Mouse (Mus musculus) G1E (cell line): ENCODE data around the gene Cdh1. TPM values are rescaled to one million over a fixed set of nuclear protein-coding genes. Genes with fewer than 3 reads are reported as not detected.
"Not testable (repeated sequence)": the region's sequence is repeated elsewhere in the genome, so short reads cannot be mapped to it uniquely, and the experiment has no call there.

ENCODE experiments used
- ATAC-seq: 2 replicates; pipeline ENCODE4 v1.8.0; 2016; ENCODE audit warnings: mild to moderate bottlenecking; ENCODE audit not compliant: insufficient number of reproducible peaks, poor library complexity, low FRiP score, severe bottlenecking; ENCODE audit errors: extremely low read depth
- DNase-seq: peaks from one replicate; pipeline ENCODE4 v3.0.0; 2012; ENCODE audit warnings: low spot score
- H3K27me3 ChIP-seq: 2 replicates; pipeline ENCODE4 v1.6.1; 2012; ENCODE audit warnings: mild to moderate bottlenecking, low read length, inconsistent platforms; ENCODE audit not compliant: insufficient read depth
- H3K36me3 ChIP-seq: replicated peaks from 2 replicates; pipeline ENCODE3; 2012; ENCODE audit warnings: mild to moderate bottlenecking, inconsistent platforms
- H3K4me1 ChIP-seq: 2 replicates; pipeline ENCODE4 v1.6.1; 2012; ENCODE audit warnings: low read depth, low read length, inconsistent platforms, mixed read lengths; ENCODE audit not compliant: insufficient read depth
- H3K4me3 ChIP-seq: 2 replicates; pipeline ENCODE4 v1.5.1; 2012; ENCODE audit warnings: low read depth, mild to moderate bottlenecking, inconsistent platforms, low read length, moderate library complexity, mixed read lengths
- H3K9me3 ChIP-seq: replicated peaks from 2 replicates; pipeline ENCODE4 v1.6.1; 2012; ENCODE audit warnings: inconsistent platforms
- CTCF ChIP-seq: IDR thresholded peaks from 2 replicates; pipeline ENCODE4 v1.5.1; 2012; ENCODE audit warnings: low read depth, low read length, inconsistent platforms, mixed read lengths
- GATA1 ChIP-seq: IDR thresholded peaks from 2 replicates; pipeline ENCODE4 v1.6.1; 2012; ENCODE audit warnings: borderline replicate concordance, low read length, inconsistent platforms, mixed read lengths
- GATA2 ChIP-seq: IDR thresholded peaks from 2 replicates; pipeline ENCODE4 v1.6.1; 2012; ENCODE audit warnings: low read depth, low read length, inconsistent platforms, borderline replicate concordance
- POLR2AphosphoS5 ChIP-seq: IDR thresholded peaks from 2 replicates; pipeline ENCODE4 v1.6.1; 2012; ENCODE audit warnings: low read depth, low read length, inconsistent platforms; ENCODE audit not compliant: insufficient replicate concordance
- TAL1 ChIP-seq: conservative IDR thresholded peaks from 2 replicates; pipeline ENCODE4 v1.6.1; 2012; ENCODE audit warnings: low read depth, low read length, inconsistent platforms, mixed read lengths
- polyA plus RNA-seq: library from polyadenylated mRNA; stranded (reverse); fragments of >175 nt; gene quantifications from 2 replicates; pipeline ENCODE4 v1.2.3, GENCODE M21; 2012
- total RNA-seq, 2 experiments: library from RNA; stranded (forward) in 1 of 2; stranded (reverse) in 1 of 2; fragments of 200-1000 nt in 1 of 2; fragments of >200 nt in 1 of 2; fragmentation: Nextera tagmentation in 1 of 2; gene quantifications; 2 replicates each; pipeline ENCODE4 v1.2.3; 2014 to 2017

The Cdh1 gene
- total and polyA plus RNA-seq, 3 experiments, result 0.11 TPM; not detected in 2

GRCm38 (mm10) chr8:106606121-106606520, 3.0 kb downstream of the Cdh1 start:
- Histone ChIP-seq H3K4me1 (no peaks in the 10 kb centered on the region), H3K9me3 (no peaks in the 10 kb centered on the region), H3K36me3 (no peaks in the 10 kb centered on the region), H3K27me3 (peaks cover 33% of the 10 kb centered on the region), H3K4me3 (no peak overlapping the region)
- no peak for TF ChIP-seq CTCF
- no peak for TF ChIP-seq TAL1
- no peak for TF ChIP-seq GATA1
- ATAC-seq (no peak), DNase-seq (no peak)

DNA sequence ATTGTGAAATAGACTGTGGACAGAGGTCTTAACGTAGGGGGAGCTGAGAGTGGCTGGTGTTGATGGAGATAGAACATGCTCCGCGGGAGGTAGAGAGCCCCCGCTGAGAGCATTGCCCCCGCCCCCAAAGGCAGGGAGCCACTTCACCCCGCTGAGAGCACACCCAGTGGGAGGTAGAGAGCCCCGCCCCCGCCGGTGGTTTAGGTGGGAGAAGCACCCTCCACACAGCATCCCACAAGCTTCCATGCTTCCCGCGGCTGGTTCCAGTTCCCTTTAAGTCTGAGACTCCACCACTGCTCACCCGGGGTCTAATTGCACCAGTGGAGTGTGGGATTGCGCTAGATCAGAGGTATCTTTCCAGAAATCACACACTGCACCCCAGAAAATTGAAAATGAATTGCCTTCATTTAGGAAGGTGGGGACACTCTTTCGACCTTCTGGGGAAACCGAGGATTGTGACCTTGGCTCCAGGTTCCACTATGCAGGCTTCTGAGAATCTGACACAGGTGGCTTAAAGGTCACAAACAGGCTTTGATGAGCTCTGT, 3.5 kb downstream of the Cdh1 start:
- Histone ChIP-seq H3K36me3 (no peaks in the 10 kb centered on the region), H3K9me3 (no peaks in the 10 kb centered on the region), H3K27me3 (peaks cover 38% of the 10 kb centered on the region), H3K4me3 (no peak overlapping the region), H3K4me1 (no peaks in the 10 kb centered on the region)
- no peak for TF ChIP-seq TAL1
- no peak for TF ChIP-seq CTCF
- no peak for TF ChIP-seq GATA1
- TF ChIP-seq GATA2, result no peak
- no peak for TF ChIP-seq POLR2AphosphoS5
- DNase-seq (no peak), ATAC-seq (no peak)

DNA sequence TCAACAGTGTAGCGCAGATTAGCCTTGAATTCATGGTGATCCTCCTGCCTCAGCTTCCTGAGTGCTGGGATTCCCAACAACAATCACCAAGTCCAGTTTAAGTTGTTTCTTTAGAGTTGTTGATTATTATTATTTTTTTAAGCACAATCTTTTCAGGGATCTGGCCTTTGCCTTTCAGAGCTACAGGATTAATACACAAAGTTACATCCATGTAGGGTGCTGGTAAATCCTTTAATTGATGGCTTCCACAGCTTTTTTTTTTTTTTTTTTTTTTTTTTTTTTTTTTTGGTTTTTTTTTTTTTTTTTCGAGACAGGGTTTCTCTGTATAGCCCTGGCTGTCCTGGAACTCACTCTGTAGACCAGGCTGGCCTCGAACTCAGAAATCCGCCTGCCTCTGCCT, 4.6 kb downstream of the Cdh1 start:
- not testable (repeated sequence) for H3K4me3 ChIP-seq, H3K4me1 ChIP-seq, ATAC-seq, H3K36me3 ChIP-seq, DNase-seq, H3K9me3 ChIP-seq
- peaks cover 39% of the 10 kb centered on the region for H3K27me3 ChIP-seq

- DNase-seq, result no peak
- peaks cover 33% of the 10 kb centered on the region for H3K27me3 ChIP-seq
- no peaks in the 10 kb centered on the region for H3K36me3 ChIP-seq
- no peak for ATAC-seq
- H3K4me1 ChIP-seq, result no peaks in the 10 kb centered on the region
- TF ChIP-seq POLR2AphosphoS5 (no peak), CTCF (no peak), TAL1 (no peak), GATA1 (no peak), GATA2 (no peak)
- H3K9me3 ChIP-seq, result no peaks in the 10 kb centered on the region
- no peak overlapping the region for H3K4me3 ChIP-seq
Measured at GRCm38 (mm10) chr8:106608425-106608824, 5.3 kb downstream of the Cdh1 start.

- Histone ChIP-seq H3K4me1 (no peaks in the 10 kb centered on the region), H3K36me3 (no peaks in the 10 kb centered on the region), H3K9me3 (no peaks in the 10 kb centered on the region), H3K4me3 (no peak overlapping the region), H3K27me3 (peaks cover 24% of the 10 kb centered on the region)
- no peak for DNase-seq
- TF ChIP-seq GATA2, result no peak
- no peak for TF ChIP-seq CTCF
- TF ChIP-seq TAL1, result no peak
- no peak for TF ChIP-seq POLR2AphosphoS5
- TF ChIP-seq GATA1, result no peak
- ATAC-seq, result no peak
Measured at GRCm38 (mm10) chr8:106609076-106609903, 6.1 kb downstream of the Cdh1 start.

GRCm38 (mm10) chr8:106610958-106611640, 7.9 kb downstream of the Cdh1 start:
- Histone ChIP-seq H3K36me3 (no peaks in the 10 kb centered on the region), H3K4me1 (no peaks in the 10 kb centered on the region), H3K27me3 (peaks cover 23% of the 10 kb centered on the region), H3K4me3 (no peak overlapping the region), H3K9me3 (no peaks in the 10 kb centered on the region)
- no peak for ATAC-seq
- TF ChIP-seq POLR2AphosphoS5, result no peak
- TF ChIP-seq GATA1, result no peak
- no peak for TF ChIP-seq GATA2
- no peak for TF ChIP-seq TAL1
- no peak for TF ChIP-seq CTCF
- DNase-seq, result no peak
